Mouse (Mus musculus) E14TG2a.4 (cell line): ENCODE measurements around the gene Klrc3.
"Not testable (repeated sequence)": the region's sequence is repeated elsewhere in the genome, so short reads cannot be mapped to it uniquely, and the experiment has no call there.

ENCODE experiments used
- CTCF ChIP-seq: conservative IDR thresholded peaks from 2 replicates; pipeline ENCODE4 v1.5.1; 2014; ENCODE audit warnings: low read length
- NANOG ChIP-seq: IDR thresholded peaks from 2 replicates; pipeline ENCODE4 v1.6.1; 2014; ENCODE audit warnings: borderline replicate concordance, low read length, mixed read lengths

GRCm38 (mm10) chr6:129691436-129691835, 48.3 kb upstream of the Klrc3 start:
- not testable (repeated sequence) for TF ChIP-seq CTCF, NANOG
